Mouse (Mus musculus): ENCODE data around the gene Fetub. TPM values are rescaled to one million over a fixed set of nuclear protein-coding genes. Genes with fewer than 3 reads are reported as not detected.
"Not testable (repeated sequence)": the region's sequence is repeated elsewhere in the genome, so short reads cannot be mapped to it uniquely, and the experiment has no call there.

Gene Fetub
- total RNA-seq, 2 experiments from 2014 or later: not detected

GRCm38 (mm10) chr16:22918664-22919312, 654 bp downstream of the Fetub start:
- DNase-seq: no peak
- no peak overlapping the region for H3K27ac ChIP-seq
- intact Hi-C loops (cut with DNase I): no loop called here
- no peak for TF ChIP-seq CTCF (IDR thresholded peaks at IDR 0.05)
- H3K4me3 ChIP-seq: no peak overlapping the region

DNA sequence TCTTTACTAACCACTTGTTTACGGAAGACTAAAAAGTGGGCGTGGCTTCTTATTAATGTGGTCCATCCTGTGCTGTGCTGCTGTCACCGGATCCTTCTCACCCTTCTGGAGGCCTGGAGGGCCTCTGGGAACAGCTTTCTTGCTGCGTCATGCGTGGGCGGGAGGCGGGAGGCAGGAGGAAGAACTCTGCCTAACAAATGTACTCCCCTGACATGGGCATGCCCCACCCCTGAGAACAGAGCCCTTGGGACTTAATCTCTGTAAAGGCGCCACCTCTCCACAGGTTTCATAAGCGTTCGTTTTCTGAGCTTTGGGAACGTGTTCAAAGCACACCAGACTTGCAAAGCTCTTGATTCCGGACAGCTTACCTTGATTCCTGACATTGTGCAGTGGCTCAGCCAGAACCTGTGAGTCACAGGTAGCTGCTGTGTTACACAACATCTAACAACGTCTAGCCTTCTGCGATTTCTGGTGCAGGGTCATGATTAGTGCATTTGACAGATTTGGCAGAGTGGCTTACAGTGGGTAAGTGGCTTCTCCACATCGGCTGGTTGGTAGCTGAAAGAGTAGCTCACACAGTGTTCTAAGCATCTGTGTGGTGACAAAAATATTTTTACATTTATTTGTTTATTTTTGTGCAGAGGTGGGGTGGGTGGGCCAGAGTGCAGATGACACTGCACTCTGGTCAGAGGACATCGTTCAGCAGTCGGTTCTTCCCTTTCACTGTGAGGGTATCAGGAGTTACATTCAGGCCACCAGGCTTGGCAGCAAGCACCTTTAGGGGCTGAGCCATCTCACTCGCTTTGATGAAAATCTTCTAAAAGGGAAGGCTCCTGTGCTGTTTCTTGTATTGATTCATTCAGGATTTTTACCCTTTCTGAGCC, 2.1 kb downstream of the Fetub start:
- TF ChIP-seq CTCF (IDR thresholded peaks at IDR 0.05): no peak
- Histone ChIP-seq H3K4me3 (no peak overlapping the region), H3K27ac (no peak overlapping the region)
- DNase-seq: peak; percentile 33
- intact Hi-C loops (cut with DNase I): no loop called here

DNA sequence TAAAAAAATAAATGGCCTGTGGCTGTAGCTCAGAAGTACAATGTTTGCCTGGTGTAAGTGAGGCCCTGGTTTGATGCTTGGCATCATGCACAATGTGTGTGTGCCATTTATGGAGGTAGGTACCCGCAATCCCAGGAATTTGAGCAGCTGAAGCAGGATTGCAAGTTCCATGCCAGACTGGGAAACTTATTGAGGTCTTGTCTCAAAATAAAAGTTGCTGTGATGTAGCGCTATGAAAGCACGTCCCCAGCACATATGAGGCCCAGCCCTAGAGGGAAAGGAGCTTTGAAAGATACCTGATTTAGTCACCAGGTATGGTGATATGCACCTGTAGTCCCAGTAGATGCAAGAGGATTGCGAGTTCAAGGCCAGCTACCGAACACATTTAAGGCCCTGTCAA, 3.6 kb downstream of the Fetub start:
- Histone ChIP-seq H3K27ac (no peak overlapping the region), H3K4me3 (no peak overlapping the region)
- DNase-seq: no peak
- intact Hi-C loops (cut with DNase I): no loop called here
- TF ChIP-seq CTCF (IDR thresholded peaks at IDR 0.05): no peak

DNA sequence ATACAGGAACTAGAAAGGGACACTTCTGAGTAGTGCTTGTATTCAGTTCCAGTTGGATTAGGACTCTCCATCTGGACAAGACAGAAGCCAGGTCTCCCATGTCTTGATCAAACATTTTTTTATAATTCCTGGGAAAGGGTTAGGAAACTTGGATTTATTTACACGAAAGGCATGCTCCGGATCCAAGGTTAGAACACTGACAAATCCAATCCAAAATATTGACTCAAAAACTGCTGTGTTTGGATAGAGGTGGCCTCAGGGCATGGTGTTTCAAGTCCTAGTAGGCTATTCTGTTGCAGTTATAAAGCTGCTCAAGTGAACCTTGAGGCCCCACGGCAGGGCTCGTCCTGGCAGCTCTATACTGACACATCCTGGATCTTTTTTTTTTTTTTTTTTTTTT, 4.3 kb downstream of the Fetub start:
- no peak overlapping the region for H3K27ac ChIP-seq
- DNase-seq: no peak
- no peak overlapping the region for H3K4me3 ChIP-seq
- TF ChIP-seq CTCF (IDR thresholded peaks at IDR 0.05): no peak
- intact Hi-C loops (cut with DNase I): no loop called here

DNA sequence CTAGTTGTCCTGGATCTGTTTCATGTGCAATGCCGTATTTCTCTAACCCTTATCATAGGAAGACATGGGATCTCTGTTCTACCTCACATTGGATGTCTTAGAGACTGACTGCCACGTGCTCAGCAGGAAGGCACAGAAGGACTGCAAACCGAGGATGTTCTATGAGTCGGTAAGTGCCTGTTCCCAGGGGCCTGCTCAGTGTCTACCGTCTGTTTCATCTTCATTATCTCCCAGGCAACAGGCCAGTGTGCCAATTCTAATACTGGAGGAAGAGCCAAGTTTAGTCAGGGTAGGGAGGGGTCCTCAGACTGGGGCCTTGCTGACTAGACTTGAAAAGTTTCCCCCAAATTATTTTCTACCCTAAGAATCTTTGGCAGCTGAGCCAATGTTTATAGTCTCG, 11.4 kb downstream of the Fetub start:
- Histone ChIP-seq H3K27ac (no peak overlapping the region), H3K4me3 (no peak overlapping the region)
- intact Hi-C loops (cut with DNase I): no loop called here
- TF ChIP-seq CTCF (IDR thresholded peaks at IDR 0.05): no peak
- no peak for DNase-seq

DNA sequence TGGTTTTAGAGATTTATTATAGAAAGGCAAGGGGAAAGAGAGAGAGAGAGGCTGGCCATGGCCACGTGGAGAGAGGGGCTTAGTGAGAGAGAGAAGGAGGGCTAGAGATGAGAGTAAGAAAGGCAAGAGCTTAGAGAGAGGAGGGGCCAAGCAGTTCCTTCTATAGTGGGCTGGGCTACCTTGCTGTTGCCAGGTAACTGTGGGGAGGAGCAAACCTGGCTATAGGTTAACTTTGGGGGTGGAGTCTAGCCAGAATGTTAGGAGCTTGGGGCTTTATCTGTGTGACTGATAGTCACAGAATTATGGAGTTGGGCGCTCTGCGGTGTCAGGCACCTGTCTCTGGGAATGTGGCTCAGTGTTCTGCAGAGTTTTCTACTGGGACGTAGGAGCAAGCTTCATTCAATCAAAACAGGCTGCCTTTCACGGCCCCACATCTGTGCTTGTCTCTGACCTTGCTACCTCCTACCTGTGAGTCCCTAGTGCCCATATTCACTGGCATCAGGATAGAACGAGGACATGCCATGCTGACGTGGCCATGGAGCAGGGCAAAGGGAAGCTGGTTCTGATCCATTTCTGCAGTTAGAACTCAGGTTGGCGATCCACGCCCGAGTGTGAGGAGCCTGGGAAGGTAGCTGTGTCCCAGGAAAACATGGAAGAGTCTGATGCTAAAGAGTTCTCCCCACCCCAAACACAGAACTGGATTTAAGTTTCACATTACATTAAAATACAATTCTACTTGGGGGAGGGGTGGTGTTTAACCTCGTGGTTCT, 13.5 kb downstream of the Fetub start:
- DNase-seq: no peak
- Histone ChIP-seq H3K27ac (no peak overlapping the region), H3K4me3 (no peak overlapping the region)
- intact Hi-C loops (cut with DNase I): no loop called here
- no peak for TF ChIP-seq CTCF (IDR thresholded peaks at IDR 0.05)

GRCm38 (mm10) chr16:22937631-22938030, 19.5 kb downstream of the Fetub start:
- no peak for TF ChIP-seq CTCF (IDR thresholded peaks at IDR 0.05)
- Histone ChIP-seq H3K27ac (no peak overlapping the region), H3K4me3 (no peak overlapping the region)
- DNase-seq: no peak
- intact Hi-C loops (cut with DNase I): no loop called here

- intact Hi-C loops (cut with DNase I): no loop called here
- no peak for TF ChIP-seq CTCF (IDR thresholded peaks at IDR 0.05)
- Histone ChIP-seq H3K4me3 (no peak overlapping the region), H3K27ac (no peak overlapping the region)
- no peak for DNase-seq
Observed at GRCm38 (mm10) chr16:22938541-22938940, 20.4 kb downstream of the Fetub start.

GRCm38 (mm10) chr16:22939120-22939695, 21.1 kb downstream of the Fetub start:
- no peak for DNase-seq
- intact Hi-C loops (cut with DNase I): no loop called here
- TF ChIP-seq CTCF (IDR thresholded peaks at IDR 0.05): no peak
- Histone ChIP-seq H3K4me3 (no peak overlapping the region), H3K27ac (no peak overlapping the region)

DNA sequence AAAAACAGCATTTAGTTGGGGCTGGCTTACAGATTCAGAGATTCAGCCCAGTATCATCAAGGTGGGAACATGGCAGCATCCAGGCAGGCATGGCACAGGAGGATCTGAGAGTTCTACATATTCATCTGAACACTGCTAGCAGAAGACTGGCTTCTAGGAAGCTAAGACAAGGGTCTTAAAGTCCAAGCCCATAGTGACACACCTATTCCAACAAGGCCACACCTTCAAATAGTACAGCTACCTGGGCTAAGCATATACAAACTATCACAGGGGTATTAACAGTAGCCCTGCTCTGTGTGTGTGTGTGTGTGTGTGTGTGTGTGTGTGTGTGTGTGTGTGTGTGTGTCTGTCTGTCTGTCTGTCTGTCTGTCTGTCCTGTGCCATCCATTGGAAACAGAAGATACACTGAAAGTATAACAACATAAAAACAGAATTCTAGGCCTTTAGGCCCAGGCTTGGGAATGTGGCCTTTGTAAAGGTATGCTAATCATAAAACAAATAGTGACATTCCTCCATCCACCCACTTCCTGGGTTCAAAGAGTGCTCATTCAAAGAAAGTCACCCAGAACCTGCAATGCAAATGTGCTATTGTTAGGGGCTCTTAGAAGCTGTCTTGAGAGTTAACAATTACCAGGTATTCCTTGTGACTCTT, 23.8 kb downstream of the Fetub start:
- DNase-seq; intact Hi-C loops (cut with DNase I); H3K4me3 ChIP-seq; H3K27ac ChIP-seq: not testable (repeated sequence)

GRCm38 (mm10) chr16:22947371-22947770, 29.2 kb downstream of the Fetub start:
- no peak for TF ChIP-seq CTCF (IDR thresholded peaks at IDR 0.05)
- H3K27ac ChIP-seq: no peak overlapping the region
- no peak overlapping the region for H3K4me3 ChIP-seq
- no peak for DNase-seq
- intact Hi-C loops (cut with DNase I): no loop called here

DNA sequence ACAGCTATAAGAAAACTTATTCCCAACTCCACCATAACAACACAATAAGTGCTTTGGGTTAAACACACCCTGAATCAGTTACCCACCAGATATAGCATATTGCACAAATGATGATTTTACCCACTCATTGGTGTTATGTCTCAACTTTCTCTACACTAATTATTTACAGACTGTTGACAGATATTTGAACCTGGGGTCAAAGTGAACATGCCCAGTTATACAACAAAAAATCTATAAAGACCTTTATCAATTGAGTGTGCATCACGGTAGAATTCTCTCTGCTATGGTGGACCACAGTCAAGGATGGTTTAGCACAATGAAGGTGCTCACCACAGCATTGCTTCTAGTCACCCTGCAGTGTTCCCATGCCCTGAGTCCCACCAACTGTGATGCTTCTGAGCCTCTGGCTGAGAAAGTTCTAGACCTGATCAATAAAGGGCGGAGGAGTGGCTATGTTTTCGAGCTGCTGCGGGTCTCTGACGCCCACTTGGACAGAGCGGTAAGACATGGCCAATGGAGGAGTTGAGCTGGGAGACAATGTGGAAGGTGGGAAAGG, 32.8 kb downstream of the Fetub start, which contains the start of gene Hrg:
Gene Hrg (plus strand): TSS at position 233 of the 556 bp plus-strand sequence.
- intact Hi-C loops (cut with DNase I): no loop called here
- no peak within 1 kb of the TSS for H3K27ac ChIP-seq

More for the DNA sequence above, 32.8 kb downstream of the Fetub start, which contains the start of gene Hrg:
- no peak for TF ChIP-seq CTCF (IDR thresholded peaks at IDR 0.05)
- H3K4me3 ChIP-seq: no peak within 1 kb of the TSS
- no peak for DNase-seq
